Mouse (Mus musculus): ENCODE data around the gene Heca. TPM values are rescaled to one million over a fixed set of nuclear protein-coding genes. Genes with fewer than 3 reads are reported as not detected.
"Not testable (repeated sequence)": the region's sequence is repeated elsewhere in the genome, so short reads cannot be mapped to it uniquely, and the experiment has no call there.

Gene Heca
- polyA plus RNA-seq, 1 experiment from 2014 or later = 6.7 TPM

DNA sequence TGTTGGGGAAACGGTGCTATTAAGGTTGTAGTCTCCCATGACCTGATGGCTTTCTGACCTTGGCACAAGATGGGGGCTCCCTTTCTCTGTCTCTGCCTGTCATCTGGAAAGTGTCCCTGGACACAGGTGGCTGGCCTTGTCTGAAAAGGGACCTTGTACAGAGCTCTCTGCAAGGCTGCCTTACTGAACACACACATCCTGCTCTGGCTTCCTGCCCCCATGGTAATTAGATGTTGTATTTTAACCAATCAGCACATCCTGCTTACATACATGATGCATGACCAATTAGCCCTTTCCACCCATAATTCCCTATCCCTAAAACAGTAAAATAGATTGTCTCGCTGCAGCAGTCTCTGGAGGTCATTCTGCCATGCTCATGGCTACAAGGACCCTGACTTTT is 67.1 kb downstream of the Heca start:
- no peak for DNase-seq (ENCODE audit: low spot score)

DNA sequence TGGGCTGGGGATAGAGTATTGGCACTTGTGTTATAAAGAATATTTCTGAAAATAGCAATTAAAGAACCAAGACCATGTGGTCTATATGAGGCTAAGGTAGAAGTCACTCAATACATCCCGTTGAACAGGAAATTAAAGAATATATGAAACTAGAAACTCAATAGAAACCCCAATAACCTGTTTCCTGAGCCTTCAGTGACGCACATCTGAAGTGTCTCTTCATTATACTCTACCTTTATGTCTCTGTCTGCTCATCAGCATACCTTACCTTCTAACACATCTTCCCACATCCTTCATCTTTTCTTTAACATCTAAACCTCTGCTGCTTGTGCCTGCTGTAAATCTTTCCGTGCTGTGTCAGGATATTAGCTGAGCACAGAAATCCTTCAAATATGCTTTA is 67.8 kb downstream of the Heca start:
- no peak for DNase-seq (ENCODE audit: low spot score)

DNA sequence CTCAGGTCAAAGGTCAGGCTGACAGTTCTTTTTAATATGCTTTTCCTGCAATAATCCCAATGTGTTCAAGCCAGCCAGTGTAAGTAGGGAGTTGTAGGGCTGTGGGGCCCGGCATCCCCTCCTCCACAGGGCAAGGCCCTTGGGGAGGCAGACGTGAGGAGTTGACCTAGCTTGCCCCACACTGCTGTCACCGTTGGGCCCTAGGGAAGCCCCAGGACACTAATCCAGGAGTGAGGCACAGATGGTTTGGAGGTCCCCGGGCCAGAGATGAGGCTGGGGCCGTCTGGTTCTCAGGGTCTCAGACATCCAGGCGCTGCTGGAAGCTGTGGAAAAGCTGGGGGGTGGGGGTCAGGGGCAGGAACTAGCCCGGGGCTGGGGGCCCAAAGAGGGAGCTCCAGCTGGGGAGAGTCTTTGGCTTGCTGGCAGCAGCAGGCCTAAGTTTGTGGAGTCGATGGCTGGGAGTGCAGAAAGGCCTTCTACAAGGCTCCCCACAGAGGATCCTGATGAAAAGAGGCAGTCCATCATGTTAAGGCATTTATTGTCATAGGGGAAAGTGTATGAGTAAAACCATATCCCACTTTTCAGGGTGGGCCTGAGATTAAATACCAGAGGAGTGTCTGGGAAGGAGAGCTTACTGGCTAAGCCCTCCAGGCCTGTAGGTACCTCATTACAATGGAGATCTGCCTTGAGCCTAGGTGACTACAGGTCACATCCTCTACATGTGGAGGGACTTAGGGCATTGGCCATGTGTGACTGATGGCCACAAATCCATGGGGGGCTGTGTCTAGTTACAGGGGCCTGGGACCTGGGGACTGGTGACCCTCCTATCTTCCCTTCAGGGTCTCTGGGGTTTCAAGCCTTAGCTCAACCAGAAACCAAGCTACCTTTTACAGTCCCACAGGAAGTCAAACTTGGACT is 69.6 kb downstream of the Heca start:
- DNase-seq (ENCODE audit: low spot score) = no peak

DNA sequence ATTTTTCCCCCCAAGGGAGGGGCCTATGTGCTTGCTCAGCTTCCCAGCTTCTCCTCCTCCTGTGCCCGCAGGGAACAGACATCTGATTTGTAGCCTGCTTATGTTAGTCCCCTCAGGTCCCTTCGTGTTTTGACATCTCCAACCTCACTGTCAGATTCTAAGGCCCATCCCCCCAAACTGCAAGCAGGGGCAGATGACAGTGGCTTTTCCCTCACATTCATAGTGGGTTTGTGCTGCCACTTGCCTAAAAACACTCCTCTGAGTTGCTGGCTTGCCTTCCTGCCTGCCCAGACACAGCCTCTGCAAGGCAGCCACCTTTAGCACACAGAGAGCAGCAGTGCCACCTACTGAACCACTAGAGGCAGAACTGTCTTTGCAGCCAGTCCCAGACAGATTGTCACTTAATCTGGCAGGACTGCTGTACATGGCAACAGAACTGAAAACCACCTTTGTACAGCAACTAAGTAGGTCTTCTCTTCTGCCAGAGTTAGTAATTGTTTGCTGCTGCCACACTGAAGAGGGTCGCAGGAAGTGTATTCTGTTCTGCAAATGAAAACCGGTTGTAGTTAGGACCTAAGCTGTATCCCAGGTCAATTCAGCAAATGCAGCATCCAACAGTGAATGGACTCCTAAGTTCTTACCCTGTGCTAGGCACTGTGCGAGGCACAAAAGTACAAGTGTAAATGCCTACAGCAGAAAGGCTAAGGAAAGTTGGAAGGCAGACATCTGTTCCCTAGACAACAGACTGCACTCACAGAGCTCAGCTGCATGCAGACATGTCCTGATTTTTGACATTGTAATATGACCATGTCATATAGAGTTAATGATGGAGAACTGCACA is 77.8 kb downstream of the Heca start:
- DNase-seq (ENCODE audit: low spot score) = peak; percentile 73

DNA sequence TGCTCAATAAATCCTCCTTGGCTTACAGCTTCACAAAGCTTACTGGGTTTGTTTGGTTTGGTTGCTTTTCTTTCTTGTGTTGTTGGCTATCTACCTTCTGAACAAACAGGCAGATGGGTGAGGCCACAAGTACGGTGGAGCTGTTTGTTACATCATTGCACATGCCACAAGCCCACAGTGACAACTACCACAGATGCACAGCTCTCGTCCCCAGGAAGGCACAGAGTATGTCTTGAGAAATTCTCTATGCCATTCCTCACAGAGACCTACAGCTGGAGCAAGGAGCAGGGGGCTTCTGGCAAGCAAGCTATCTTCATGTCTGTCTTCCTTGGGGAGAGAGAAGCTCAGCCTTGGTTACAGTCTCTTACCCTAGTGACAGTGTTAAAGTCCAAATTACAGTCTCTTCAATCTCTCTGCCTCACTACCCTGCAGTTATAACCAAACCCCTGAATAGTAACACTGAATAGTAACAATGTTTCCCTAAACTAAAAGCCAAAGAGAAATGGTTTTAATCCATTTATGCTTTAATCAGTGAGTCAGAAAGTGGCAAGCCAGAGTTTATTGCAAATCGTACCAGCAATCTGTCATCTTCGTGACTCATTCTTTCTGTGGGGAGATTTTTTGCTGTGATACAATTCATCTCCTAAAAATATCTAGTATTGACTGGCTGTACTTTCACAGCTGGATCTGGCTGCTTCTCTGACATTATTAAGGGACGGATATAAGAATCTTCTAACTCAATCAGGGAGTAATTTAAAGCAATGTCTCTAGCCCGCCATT is 87.0 kb downstream of the Heca start:
- no peak for DNase-seq (ENCODE audit: low spot score)

DNA sequence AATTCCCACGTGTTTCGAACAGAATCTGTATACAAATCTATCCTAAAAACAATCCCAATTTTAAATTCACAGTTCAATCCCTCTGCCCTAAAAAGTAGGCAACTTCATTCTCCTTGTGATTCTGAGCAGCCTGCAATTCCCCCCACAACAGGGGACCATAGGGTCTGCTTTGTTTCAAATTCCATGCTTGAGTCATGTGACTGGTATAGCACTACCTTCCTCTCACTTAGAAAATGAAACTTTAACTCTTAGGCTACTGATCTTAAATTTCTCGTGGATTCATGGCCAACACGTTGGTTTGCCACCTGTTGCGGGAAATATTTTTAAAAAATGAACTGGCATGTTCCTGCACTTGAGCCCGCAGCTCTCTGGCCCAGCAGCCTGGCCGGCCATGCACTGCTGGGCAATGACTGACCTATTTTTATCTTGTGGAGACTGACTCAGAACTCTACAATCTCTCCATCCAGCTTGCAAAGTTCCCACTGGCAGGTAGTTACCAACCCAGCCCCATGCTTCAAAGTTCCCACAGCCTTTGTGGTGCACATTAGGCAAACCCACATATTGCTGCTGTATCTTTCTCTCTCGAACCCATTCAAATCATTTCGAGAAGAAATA is 90.1 kb downstream of the Heca start:
- DNase-seq (ENCODE audit: low spot score) = no peak

DNA sequence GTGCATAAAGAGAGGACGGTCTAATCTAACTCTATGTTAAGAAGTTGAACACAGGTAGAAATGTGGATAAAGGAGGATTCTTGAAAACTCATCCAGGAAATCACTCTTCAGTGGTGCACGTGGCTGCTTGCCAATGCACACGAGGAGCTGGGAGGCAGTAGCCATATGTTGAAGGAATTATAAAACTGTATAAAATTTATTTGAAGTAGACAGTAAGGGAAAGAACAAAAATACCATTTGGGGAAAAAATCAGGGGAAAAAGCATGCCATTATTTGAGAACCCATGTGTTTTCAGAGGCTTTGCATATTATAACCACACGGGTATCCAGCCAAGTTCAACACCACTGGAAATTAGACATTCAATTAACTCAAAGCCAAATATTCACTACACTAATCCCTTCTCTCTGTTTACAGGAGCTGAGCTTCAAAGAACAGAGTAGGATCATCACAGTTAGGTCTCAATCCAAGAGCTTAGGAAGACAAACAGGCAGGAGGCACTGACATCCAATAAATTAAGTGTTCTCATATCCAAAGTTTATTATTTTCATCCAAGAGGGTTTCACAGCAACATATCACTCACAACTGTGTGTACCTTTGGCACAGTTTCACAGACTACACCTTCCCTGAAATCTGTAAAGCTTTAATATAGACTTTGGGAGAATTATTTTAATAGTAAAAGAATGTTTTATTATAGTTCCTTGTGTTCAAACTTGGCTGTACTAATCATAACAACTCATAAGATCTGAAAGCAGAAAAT is 102.9 kb downstream of the Heca start:
- DNase-seq (ENCODE audit: low spot score) = no peak

DNA sequence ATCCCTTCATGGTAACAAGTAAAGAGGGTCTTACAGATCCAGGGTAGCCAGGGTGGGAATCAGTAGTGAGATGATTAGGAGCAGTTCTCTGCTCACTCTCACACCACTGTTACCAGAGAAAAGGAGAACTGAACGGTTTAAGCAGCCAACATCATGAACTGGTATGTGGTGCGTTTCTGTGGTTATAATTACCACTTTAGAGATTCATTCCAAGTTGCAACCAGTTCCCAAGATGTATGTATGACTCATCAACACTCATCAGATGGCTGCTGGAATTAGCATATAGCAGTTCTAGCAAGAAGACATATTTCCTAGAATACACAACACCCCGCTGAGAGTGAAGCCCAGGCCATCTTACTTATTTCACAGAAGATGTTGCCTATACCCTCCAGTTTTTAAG is 105.8 kb downstream of the Heca start:
- DNase-seq (ENCODE audit: low spot score) = no peak

DNA sequence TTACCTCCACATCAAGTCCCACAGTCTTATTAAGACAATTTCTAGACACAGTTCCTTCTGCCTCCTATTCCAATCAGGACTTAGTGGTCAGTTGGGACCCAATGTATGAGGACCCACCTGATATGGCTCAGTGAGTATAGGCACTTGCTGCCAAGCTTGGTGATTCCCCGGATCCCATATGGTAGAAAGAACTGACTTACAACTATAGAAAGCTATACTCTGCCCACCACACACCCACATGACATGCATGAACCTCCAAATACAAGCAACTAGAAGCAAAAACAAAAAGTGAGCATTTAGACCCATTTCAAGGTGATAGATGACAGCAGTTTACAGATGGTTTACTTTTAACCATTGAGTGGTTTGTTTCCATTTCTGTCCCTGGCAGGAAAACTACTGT is 111.6 kb downstream of the Heca start:
- DNase-seq (ENCODE audit: low spot score) = no peak

DNA sequence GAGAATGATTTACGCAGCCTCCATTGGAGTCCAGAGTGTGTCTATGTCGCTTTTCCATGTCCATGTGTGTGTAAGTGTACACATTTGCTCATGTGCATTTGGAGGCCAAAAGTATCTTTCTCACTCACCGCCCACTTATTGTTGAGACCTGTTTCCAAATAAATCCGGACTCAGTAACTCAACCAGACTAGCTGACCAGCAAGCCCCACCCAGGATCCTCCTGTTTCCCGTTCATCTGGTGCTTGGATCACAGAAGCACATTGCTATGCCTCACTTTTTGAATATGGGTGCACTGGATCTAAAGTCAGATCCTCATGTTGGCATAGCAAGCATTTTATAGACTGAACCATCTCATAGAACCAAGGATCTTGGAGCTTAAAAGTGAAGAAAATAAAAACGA is 112.8 kb downstream of the Heca start:
- DNase-seq (ENCODE audit: low spot score) = no peak

DNA sequence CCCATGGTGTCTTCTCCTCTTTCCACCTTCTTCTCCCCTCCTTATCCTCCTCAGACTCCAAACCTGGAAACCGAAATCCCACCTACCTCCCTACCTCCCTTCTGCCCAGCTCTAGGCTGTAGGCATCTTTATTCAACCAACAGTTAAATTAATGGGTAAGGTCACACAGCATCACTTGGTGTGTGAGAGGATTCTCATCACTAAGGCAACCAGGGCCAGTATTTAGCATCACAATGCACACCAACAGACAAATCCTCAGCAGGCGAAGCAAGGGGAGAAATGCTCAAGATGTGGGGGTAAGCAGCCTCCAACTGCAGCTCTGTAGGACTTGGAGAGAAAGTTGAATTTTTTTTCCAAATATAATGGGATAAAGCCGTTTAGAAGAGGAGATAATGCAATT is 116.8 kb downstream of the Heca start:
- DNase-seq (ENCODE audit: low spot score) = no peak

DNA sequence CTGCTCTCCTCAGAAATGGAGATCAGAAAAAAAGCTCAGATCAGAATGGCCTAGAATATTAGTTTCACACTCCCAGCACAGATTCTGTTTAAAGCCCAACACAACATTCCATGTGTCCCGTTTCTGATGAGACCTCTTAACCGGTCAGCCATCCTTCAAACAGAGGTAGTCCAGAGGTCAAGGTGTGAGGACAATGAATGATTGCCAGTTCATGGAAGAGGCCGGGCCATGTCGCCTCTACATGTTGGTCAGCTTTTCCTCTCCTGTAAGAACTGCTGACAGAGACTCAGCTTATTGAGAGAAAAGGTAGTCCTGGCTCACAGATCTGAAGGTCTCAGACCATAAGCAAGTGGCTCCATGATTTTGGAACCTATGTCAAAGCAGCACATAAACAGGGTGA is 118.7 kb downstream of the Heca start:
- no peak for DNase-seq (ENCODE audit: low spot score)

DNA sequence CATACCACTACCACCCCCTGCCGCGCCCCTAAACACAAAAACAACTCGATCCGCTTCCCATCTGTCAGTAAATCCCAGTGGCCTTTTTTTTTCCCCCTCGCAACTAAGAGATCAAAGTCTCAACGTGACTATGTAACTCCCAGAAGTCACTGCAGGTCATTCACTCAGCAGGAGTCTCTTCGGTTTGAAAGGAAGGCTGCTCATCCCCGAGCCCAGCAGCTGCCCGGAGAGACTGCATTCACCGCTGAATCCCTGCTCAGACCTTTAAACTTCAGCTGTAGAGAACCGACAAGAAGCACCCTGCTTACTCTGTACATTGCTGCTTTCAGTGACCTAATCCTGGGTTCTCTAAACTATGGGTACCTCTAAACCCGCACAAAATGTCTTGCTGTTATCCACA is 120.5 kb downstream of the Heca start:
- no peak for DNase-seq (ENCODE audit: low spot score)

DNA sequence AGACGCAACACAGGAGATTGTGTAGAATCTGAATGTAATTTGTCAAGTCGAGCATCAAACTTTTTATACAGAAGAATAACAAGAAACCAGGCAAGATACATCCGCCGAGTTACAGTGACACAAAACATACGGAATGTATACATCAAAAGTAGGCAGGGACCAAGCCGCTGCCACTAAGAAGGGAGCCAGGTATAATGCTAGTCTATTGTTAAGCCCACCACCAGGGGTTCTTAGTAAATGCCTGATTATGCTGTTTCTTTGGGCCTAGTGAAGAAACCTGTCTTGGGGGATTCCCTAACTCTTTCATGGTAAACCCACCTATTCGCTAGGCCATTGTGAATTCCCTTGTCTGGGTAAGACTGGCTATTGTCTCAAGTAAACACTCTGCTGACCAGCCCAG is 127.4 kb downstream of the Heca start:
- not testable (repeated sequence) for DNase-seq (ENCODE audit: low spot score)

Other genes with a start within 250 kb of the Heca start
- gene Cited2, start 224.8 kb downstream of the Heca start, polyA plus RNA-seq (2015; fragmentation: Nextera tagmentation; extraction: Ambion mirVana) = 17.7 and 19.9 TPM in 2 replicates
- 0.21 and 0.26 TPM in 2 replicates for gene Txlnb, start 151.8 kb downstream of the Heca start, polyA plus RNA-seq (2015; fragmentation: Nextera tagmentation; extraction: Ambion mirVana)
- 322 and 349 TPM in 2 replicates for gene Abracl, start 75.2 kb upstream of the Heca start, polyA plus RNA-seq (2015; fragmentation: Nextera tagmentation; extraction: Ambion mirVana)
- gene Reps1, start 107.8 kb upstream of the Heca start, polyA plus RNA-seq (2015; fragmentation: Nextera tagmentation; extraction: Ambion mirVana) = 20.2 and 24.0 TPM in 2 replicates